Mouse (Mus musculus): ENCODE measurements around the gene Itih2. TPM values are rescaled to one million over a fixed set of nuclear protein-coding genes. Genes with fewer than 3 reads are reported as not detected.

Itih2 gene
- polyA plus RNA-seq, 1 experiment from 2014 or later = 1.2 TPM

DNA sequence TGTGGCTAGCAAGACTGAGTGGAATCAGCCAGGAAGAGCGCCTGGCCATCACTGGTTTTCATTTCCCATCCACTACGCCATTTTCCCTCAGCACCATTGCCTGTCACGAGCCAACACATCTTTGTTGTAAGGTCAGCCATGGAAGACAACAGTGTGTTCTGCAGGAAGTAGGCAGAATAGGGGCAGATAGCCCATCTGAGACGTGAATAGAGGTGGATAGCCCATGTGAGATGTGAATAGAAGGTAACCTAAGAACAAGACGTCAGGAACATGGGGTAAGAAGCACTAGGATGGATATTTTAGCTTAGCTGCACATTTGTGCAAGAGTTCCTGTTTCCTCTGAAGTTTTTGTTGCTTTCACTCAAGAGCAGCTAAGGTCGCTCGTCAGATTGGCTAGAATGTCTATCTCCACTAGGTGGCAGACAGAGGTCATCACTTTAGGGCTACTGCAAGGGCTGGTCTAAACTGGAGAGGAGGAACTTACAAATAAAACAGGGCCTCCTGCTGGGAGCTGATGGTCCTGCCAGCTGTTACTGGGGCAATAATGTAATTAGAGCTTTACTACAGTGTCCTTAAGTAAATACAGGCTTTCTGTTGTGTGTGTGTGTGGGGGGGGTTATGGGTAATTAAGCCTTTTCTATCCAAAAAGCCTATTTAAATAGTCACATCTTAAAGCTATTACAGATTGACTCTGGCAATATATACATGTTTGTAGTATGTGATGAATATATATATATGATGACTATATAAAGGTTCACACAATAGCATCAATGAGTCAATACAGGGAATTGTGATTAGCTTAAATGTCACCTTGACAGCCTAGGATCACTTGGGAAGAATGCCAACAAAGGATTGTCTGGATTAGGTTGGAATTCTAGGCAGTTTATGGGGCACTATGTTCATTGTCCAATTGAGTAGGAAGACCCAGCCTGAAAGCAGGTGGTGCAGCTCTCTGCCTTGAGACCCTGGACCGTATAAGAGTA is 11.6 kb upstream of the Itih2 start:
- no peak overlapping the region for H3K4me3 ChIP-seq
- 34% methylated on average over 8 of the region's 8 CpGs for WGBS
- no peak overlapping the region for H3K9ac ChIP-seq
- no peaks in the 10 kb centered on the region for H3K9me3 ChIP-seq
- no peaks in the 10 kb centered on the region for H3K27me3 ChIP-seq (replicated peaks)
- no peak for ATAC-seq (ENCODE audit: extremely low read depth, insufficient number of reproducible peaks, low FRiP score, low TSS enrichment)
- H3K27ac ChIP-seq (replicated peaks) = no peak overlapping the region
- H3K4me1 ChIP-seq = no peaks in the 10 kb centered on the region
- H3K36me3 ChIP-seq = no peaks in the 10 kb centered on the region
- no peak overlapping the region for H3K4me2 ChIP-seq

DNA sequence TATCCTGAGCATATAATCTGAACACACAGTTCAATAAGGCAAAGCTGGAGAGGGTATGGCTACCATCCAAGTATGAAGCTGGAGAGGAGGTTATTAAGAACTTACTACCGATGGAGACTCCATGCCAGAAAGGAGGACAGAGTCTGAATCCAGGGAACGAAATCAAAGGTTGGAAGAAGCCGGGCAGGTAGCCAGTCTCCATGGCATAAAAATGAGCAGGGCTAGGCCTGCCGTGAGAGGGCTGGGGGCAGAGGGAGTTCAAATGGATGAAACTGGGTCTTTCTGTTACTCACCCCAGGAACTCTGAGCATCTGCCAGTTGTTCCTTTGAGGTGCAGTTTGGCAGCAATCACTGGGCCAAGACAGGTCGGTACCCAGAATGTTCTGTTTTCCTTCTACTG is 9.3 kb upstream of the Itih2 start:
- no peak overlapping the region for H3K4me2 ChIP-seq
- H3K4me3 ChIP-seq = no peak overlapping the region
- no peak overlapping the region for H3K9ac ChIP-seq
- no peak overlapping the region for H3K27ac ChIP-seq (replicated peaks)
- no peaks in the 10 kb centered on the region for H3K27me3 ChIP-seq (replicated peaks)
- WGBS = 72% methylated on average over 5 of the region's 5 CpGs
- no peaks in the 10 kb centered on the region for H3K36me3 ChIP-seq
- no peak for ATAC-seq (ENCODE audit: extremely low read depth, insufficient number of reproducible peaks, low FRiP score, low TSS enrichment)
- no peaks in the 10 kb centered on the region for H3K4me1 ChIP-seq
- no peaks in the 10 kb centered on the region for H3K9me3 ChIP-seq

DNA sequence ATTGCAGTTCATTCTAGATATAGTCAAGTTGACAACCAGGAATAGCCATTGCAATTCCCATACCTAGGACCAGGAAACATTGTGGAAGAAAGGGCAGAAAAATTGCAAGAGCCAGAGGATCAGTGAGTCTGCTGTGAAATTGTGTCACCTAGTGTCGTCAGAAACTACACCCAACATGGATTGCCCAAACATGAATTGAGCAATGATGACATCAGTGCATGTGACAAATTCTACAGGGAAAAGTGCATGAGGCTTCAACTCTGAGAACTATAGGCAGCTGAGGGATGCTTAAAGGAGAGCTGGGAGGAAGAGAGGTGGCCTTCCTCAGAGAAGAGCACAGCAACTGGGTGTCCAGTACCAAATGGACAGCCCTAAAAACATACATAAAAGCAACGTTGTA is 6.1 kb upstream of the Itih2 start:
- Histone ChIP-seq H3K9me3 (no peaks in the 10 kb centered on the region), H3K4me1 (no peaks in the 10 kb centered on the region), H3K4me3 (no peak overlapping the region), H3K9ac (no peak overlapping the region), H3K4me2 (no peak overlapping the region), H3K36me3 (no peaks in the 10 kb centered on the region), H3K27me3 (replicated peaks) (no peaks in the 10 kb centered on the region), H3K27ac (replicated peaks) (no peak overlapping the region)
- ATAC-seq (ENCODE audit: extremely low read depth, insufficient number of reproducible peaks, low FRiP score, low TSS enrichment) = no peak
- WGBS = 66% methylated on average over 2 of the region's 2 CpGs

- Histone ChIP-seq H3K9me3 (no peaks in the 10 kb centered on the region), H3K4me3 (no peak overlapping the region), H3K4me2 (no peak overlapping the region), H3K4me1 (no peaks in the 10 kb centered on the region), H3K36me3 (no peaks in the 10 kb centered on the region), H3K9ac (no peak overlapping the region), H3K27me3 (replicated peaks) (0 out of 2 replicates have a peak, but pooled peaks cover 3% of the 10 kb centered on the region), H3K27ac (replicated peaks) (no peak overlapping the region)
- WGBS = 64% methylated on average over 6 of the region's 6 CpGs
- no peak for ATAC-seq (ENCODE audit: extremely low read depth, insufficient number of reproducible peaks, low FRiP score, low TSS enrichment)
Measured at GRCm38 (mm10) chr2:10133941-10134340, 2.7 kb upstream of the Itih2 start.

- no peak overlapping the region for H3K9ac ChIP-seq
- H3K27ac ChIP-seq (replicated peaks) = no peak overlapping the region
- no peaks in the 10 kb centered on the region for H3K9me3 ChIP-seq
- H3K4me3 ChIP-seq = no peak overlapping the region
- no peak for ATAC-seq (ENCODE audit: extremely low read depth, insufficient number of reproducible peaks, low FRiP score, low TSS enrichment)
- no peak overlapping the region for H3K4me2 ChIP-seq
- H3K4me1 ChIP-seq = no peaks in the 10 kb centered on the region
- 72% methylated on average over 1 of the region's 1 CpGs for WGBS
- no peaks in the 10 kb centered on the region for H3K36me3 ChIP-seq
- 0 out of 2 replicates have a peak, but pooled peaks cover 3% of the 10 kb centered on the region for H3K27me3 ChIP-seq (replicated peaks)
Measured at GRCm38 (mm10) chr2:10132128-10132527, 932 bp upstream of the Itih2 start.

- no peaks in the 10 kb centered on the region for H3K4me1 ChIP-seq
- H3K9ac ChIP-seq = no peak overlapping the region
- no peak overlapping the region for H3K4me2 ChIP-seq
- H3K27me3 ChIP-seq (replicated peaks) = 0 out of 2 replicates have a peak, but pooled peaks cover 6% of the 10 kb centered on the region
- WGBS = 58% methylated on average over 8 of the region's 8 CpGs
- no peak overlapping the region for H3K4me3 ChIP-seq
- no peaks in the 10 kb centered on the region for H3K9me3 ChIP-seq
- no peak overlapping the region for H3K27ac ChIP-seq (replicated peaks)
- no peaks in the 10 kb centered on the region for H3K36me3 ChIP-seq
- ATAC-seq (ENCODE audit: extremely low read depth, insufficient number of reproducible peaks, low FRiP score, low TSS enrichment) = no peak
Measured at GRCm38 (mm10) chr2:10130341-10130990, 730 bp downstream of the Itih2 start.

- H3K4me3 ChIP-seq = no peak overlapping the region
- H3K27me3 ChIP-seq (replicated peaks) = 0 out of 2 replicates have a peak, but pooled peaks cover 6% of the 10 kb centered on the region
- no peaks in the 10 kb centered on the region for H3K36me3 ChIP-seq
- no peak overlapping the region for H3K27ac ChIP-seq (replicated peaks)
- no peak overlapping the region for H3K9ac ChIP-seq
- H3K4me1 ChIP-seq = no peaks in the 10 kb centered on the region
- 73% methylated on average over 4 of the region's 4 CpGs for WGBS
- no peak for ATAC-seq (ENCODE audit: extremely low read depth, insufficient number of reproducible peaks, low FRiP score, low TSS enrichment)
- H3K9me3 ChIP-seq = no peaks in the 10 kb centered on the region
- no peak overlapping the region for H3K4me2 ChIP-seq
Measured at GRCm38 (mm10) chr2:10128571-10128970, 2.6 kb downstream of the Itih2 start.

DNA sequence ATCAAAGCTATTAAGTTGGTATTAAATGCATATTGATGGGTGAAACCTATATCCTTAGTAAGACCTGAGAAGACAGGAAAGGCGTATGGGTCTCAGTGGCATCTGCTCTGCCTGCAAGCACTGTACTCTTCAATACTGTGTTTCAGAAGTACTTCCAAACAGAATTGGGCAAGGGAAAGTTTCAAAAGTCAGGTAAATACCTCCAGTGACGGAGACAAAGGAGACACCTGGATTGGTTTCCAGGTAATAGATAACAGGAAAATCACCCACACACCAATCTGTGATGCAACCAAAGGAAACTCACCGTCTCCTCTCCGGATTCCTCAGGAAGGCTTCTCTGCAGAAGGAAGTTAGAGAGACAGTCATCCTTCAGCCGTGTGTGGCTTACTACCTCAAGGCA is 3.7 kb downstream of the Itih2 start:
- Histone ChIP-seq H3K4me1 (no peaks in the 10 kb centered on the region), H3K36me3 (no peaks in the 10 kb centered on the region), H3K9ac (no peak overlapping the region), H3K4me2 (no peak overlapping the region), H3K4me3 (no peak overlapping the region), H3K9me3 (no peaks in the 10 kb centered on the region), H3K27me3 (replicated peaks) (0 out of 2 replicates have a peak, but pooled peaks cover 6% of the 10 kb centered on the region), H3K27ac (replicated peaks) (no peak overlapping the region)
- WGBS = 77% methylated on average over 5 of the region's 5 CpGs
- ATAC-seq (ENCODE audit: extremely low read depth, insufficient number of reproducible peaks, low FRiP score, low TSS enrichment) = no peak

GRCm38 (mm10) chr2:10126122-10126521 is 5.1 kb downstream of the Itih2 start:
- no peaks in the 10 kb centered on the region for H3K9me3 ChIP-seq
- no peaks in the 10 kb centered on the region for H3K36me3 ChIP-seq
- ATAC-seq (ENCODE audit: extremely low read depth, insufficient number of reproducible peaks, low FRiP score, low TSS enrichment) = no peak
- H3K4me1 ChIP-seq = no peaks in the 10 kb centered on the region
- no peak overlapping the region for H3K27ac ChIP-seq (replicated peaks)
- H3K9ac ChIP-seq = no peak overlapping the region
- H3K4me2 ChIP-seq = no peak overlapping the region
- WGBS = 75% methylated on average over 4 of the region's 4 CpGs
- 0 out of 2 replicates have a peak, but pooled peaks cover 4% of the 10 kb centered on the region for H3K27me3 ChIP-seq (replicated peaks)
- H3K4me3 ChIP-seq = no peak overlapping the region

DNA sequence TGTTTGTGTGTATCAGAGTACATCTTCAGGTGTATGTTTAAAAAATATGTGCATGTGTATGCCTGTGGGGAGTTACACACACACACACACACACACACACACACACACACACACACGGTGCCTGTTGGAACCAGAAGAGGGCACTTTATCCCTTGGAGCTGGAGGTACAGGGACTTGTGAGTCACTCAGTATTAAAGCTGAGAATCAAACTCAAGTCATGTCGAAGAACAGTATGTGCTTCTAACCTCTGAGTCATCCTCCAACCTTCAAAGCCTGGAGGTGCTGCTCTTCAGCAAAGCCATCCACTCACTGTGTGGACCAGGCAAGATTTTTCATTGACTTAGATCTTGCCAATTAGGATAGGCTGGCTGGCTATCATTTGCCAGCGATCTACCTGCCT is 9.4 kb downstream of the Itih2 start:
- no peak for ATAC-seq (ENCODE audit: extremely low read depth, insufficient number of reproducible peaks, low FRiP score, low TSS enrichment)
- Histone ChIP-seq H3K4me1 (no peaks in the 10 kb centered on the region), H3K4me3 (no peak overlapping the region), H3K4me2 (no peak overlapping the region), H3K27ac (replicated peaks) (no peak overlapping the region), H3K36me3 (no peaks in the 10 kb centered on the region), H3K9ac (no peak overlapping the region), H3K27me3 (replicated peaks) (0 out of 2 replicates have a peak, but pooled peaks cover 3% of the 10 kb centered on the region), H3K9me3 (no peaks in the 10 kb centered on the region)
- 55% methylated on average over 3 of the region's 3 CpGs for WGBS

- no peak overlapping the region for H3K9ac ChIP-seq
- WGBS = 74% methylated on average over 8 of the region's 8 CpGs
Measured at GRCm38 (mm10) chr2:10119276-10119675, 11.9 kb downstream of the Itih2 start.

More at GRCm38 (mm10) chr2:10119276-10119675, 11.9 kb downstream of the Itih2 start:
- Histone ChIP-seq H3K4me3 (no peak overlapping the region), H3K36me3 (no peaks in the 10 kb centered on the region), H3K9me3 (no peaks in the 10 kb centered on the region), H3K4me2 (no peak overlapping the region), H3K27me3 (replicated peaks) (no peaks in the 10 kb centered on the region), H3K4me1 (no peaks in the 10 kb centered on the region), H3K27ac (replicated peaks) (no peak overlapping the region)
- no peak for ATAC-seq (ENCODE audit: extremely low read depth, insufficient number of reproducible peaks, low FRiP score, low TSS enrichment)
